Mouse (Mus musculus) right cerebral cortex, postnatal 10 days (tissue): Measurements from ENCODE around the gene Lrpap1.

ENCODE experiments used
- DNase-seq, 2 experiments: peaks; one replicate each; pipeline ENCODE4 v3.0.0; 2021; ENCODE audit warnings: low spot score in 2 of 2

The Lrpap1 gene

GRCm38 (mm10) chr5:35120024-35120423 is 14.5 kb upstream of the Lrpap1 start:
- no peak for DNase-seq

GRCm38 (mm10) chr5:35118418-35118817 is 12.9 kb upstream of the Lrpap1 start:
- no peak for DNase-seq

- DNase-seq = no peak
Observed at GRCm38 (mm10) chr5:35117633-35118032, 12.1 kb upstream of the Lrpap1 start.

GRCm38 (mm10) chr5:35116002-35116401 is 10.4 kb upstream of the Lrpap1 start:
- no peak for DNase-seq

- no peak for DNase-seq
Observed at GRCm38 (mm10) chr5:35112444-35112843, 6.9 kb upstream of the Lrpap1 start.

GRCm38 (mm10) chr5:35105922-35106298 is 344 bp upstream of the Lrpap1 start:
- DNase-seq = no peak

- no peak for DNase-seq
Observed at GRCm38 (mm10) chr5:35104183-35104959, 1.2 kb downstream of the Lrpap1 start.

- no peak for DNase-seq
Observed at GRCm38 (mm10) chr5:35103528-35103927, 2.0 kb downstream of the Lrpap1 start.

- no peak for DNase-seq
Observed at GRCm38 (mm10) chr5:35103086-35103485, 2.5 kb downstream of the Lrpap1 start.

GRCm38 (mm10) chr5:35091636-35092035 is 13.9 kb downstream of the Lrpap1 start:
- DNase-seq = no peak

- no peak for DNase-seq
Observed at GRCm38 (mm10) chr5:35089614-35089963, 16.0 kb downstream of the Lrpap1 start.

- peak; percentile 50 to 68 for DNase-seq
Observed at GRCm38 (mm10) chr5:35088785-35089613, 16.6 kb downstream of the Lrpap1 start.

- DNase-seq = no peak
Observed at GRCm38 (mm10) chr5:35084913-35085312, 20.7 kb downstream of the Lrpap1 start.

- no peak for DNase-seq
Observed at GRCm38 (mm10) chr5:35079101-35079500, 26.5 kb downstream of the Lrpap1 start.

- DNase-seq = no peak
Observed at GRCm38 (mm10) chr5:35076369-35076768, 29.2 kb downstream of the Lrpap1 start.

GRCm38 (mm10) chr5:35073992-35074391 is 31.6 kb downstream of the Lrpap1 start:
- no peak for DNase-seq

- DNase-seq = no peak
Observed at GRCm38 (mm10) chr5:35073235-35073634, 32.3 kb downstream of the Lrpap1 start.

- no peak for DNase-seq
Observed at GRCm38 (mm10) chr5:35071855-35072254, 33.7 kb downstream of the Lrpap1 start.

- peak; percentile 54 to 60 for DNase-seq
Observed at GRCm38 (mm10) chr5:35070953-35071352, 34.6 kb downstream of the Lrpap1 start.

- no peak for DNase-seq
Observed at GRCm38 (mm10) chr5:35070314-35070713, 35.3 kb downstream of the Lrpap1 start.

- no peak for DNase-seq
Observed at GRCm38 (mm10) chr5:35069841-35070240, 35.7 kb downstream of the Lrpap1 start.

- DNase-seq = no peak
Observed at GRCm38 (mm10) chr5:35060098-35060497, 45.5 kb downstream of the Lrpap1 start.

GRCm38 (mm10) chr5:35058216-35058615 is 47.4 kb downstream of the Lrpap1 start:
- no peak for DNase-seq
